Mouse (Mus musculus) R1 (cell line): Measurements from ENCODE around the gene Olfr74.
"Not testable (repeated sequence)": the region's sequence is repeated elsewhere in the genome, so short reads cannot be mapped to it uniquely, and the experiment has no call there.

Experiments
- DNase-seq: peaks from one replicate; pipeline ENCODE4 v3.0.0-alpha.2; 2018; ENCODE audit warnings: low read depth, low spot score

Gene Olfr74

DNA sequence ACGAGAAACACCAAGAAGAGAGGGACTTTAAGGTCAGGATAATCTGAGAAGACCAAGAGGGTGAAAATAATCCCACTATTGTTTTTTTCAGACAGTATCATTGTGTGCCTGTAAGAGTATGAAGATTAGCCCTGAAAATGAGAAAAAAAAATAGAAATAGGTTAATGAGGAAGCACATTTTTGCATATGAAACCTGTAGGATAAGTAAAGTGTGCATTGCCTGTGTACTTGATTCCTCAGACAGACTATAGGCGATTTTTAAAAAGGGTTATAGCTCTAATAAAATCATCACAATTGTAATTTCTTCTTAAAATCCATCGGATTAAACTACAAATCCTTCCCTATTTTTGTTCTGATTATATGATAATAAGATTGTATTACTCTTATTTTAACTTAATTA lies at the start of gene Olfr74:
Gene Olfr74, minus strand, starts transcription at position 101 of the 400 bp plus-strand sequence.
- DNase-seq: no peak

DNA sequence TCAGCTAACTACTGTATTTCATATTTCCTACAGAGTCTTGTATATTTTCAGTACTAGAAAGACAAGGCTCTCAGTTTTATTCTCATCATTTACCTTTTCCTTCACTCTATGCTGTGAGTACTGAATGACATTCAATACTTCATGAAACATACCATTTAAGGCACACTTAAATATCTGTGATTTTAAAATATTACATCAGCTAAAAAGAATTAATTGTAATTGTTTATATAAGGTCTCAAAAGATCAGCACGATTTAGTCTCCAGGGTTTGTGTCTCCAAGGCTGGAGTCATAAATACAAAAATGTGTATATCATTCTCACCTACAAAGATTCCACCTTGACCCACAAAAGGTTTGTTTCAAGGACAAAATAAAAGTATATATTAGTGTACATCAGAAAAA lies 48.0 kb upstream of the Olfr74 start, which contains the start of gene Olfr1161:
Gene Olfr1161, plus strand, starts transcription at position 301 of the 400 bp plus-strand sequence.
- not testable (repeated sequence) for DNase-seq

GRCm38 (mm10) chr2:88007515-88008318 lies 33.3 kb upstream of the Olfr74 start, which contains the start of gene Olfr1160:
Olfr1160 (minus strand) TSS chr2:88008268.
- DNase-seq: no peak

GRCm38 (mm10) chr2:87989813-87990212 lies 15.3 kb upstream of the Olfr74 start, which contains the start of gene Olfr1158:
Olfr1158 (plus strand) TSS chr2:87990113.
- DNase-seq: no peak

- DNase-seq: no peak
Measured at GRCm38 (mm10) chr2:87968199-87968598, 6.3 kb downstream of the Olfr74 start, which contains the start of gene Olfr1157. Olfr1157 (minus strand) TSS chr2:87968299.

- no peak for DNase-seq
Measured at GRCm38 (mm10) chr2:87953000-87953399, 21.5 kb downstream of the Olfr74 start, which contains the start of gene Olfr1156. Olfr1156 (minus strand) TSS chr2:87953100.

- DNase-seq: no peak
Measured at GRCm38 (mm10) chr2:87945037-87945436, 29.4 kb downstream of the Olfr74 start, which contains the start of gene Olfr1155. Olfr1155 (minus strand) TSS chr2:87945137.
